8 mouse cellular contexts compared by ENCODE assay signal in genomic region chr3:57847760-57848185, GRCm38 (mm10). TPM values are rescaled to one million over a fixed set of nuclear protein-coding genes. Genes with fewer than 3 reads are reported as not detected.
DNase-seq lines count a peak whose midpoint lies in the region; ATAC-seq lines count a peak whose summit lies in the region.

Gene Pfn2 (minus strand): TSS chr3:57848079.

- peaks cover 10% of the 10 kb centered on the region for H3K4me1 ChIP-seq in intestine, embryonic 14.5 days (replicated peaks; ENCODE audit: control insufficient read depth, insufficient read depth, low read length)
- H3K4me1 ChIP-seq in midbrain, embryonic 10.5 days, result peaks cover 25% of the 10 kb centered on the region

- H3K9ac ChIP-seq in intestine, embryonic 14.5 days (ENCODE audit: low read length), result peak within 1 kb of the TSS; percentile 83

- DNase-seq in adrenal gland, adult (ENCODE audit: inconsistent age in 2 of 2, low spot score in 1 of 2), result peak; percentile 79 to 90
- DNase-seq in embryo, embryonic 10 days (ENCODE audit: low spot score), result peak; percentile 93
- peak; percentile 37 to 64 for DNase-seq in gastrocnemius, postnatal 36 days
- DNase-seq in intestine, embryonic 14.5 days (ENCODE audit: low spot score), result peak; percentile 91
- DNase-seq in left cerebral cortex, postnatal 36 days (ENCODE audit: low spot score in 2 of 2), result peak; percentile 82 to 86
- peak; percentile 90 for DNase-seq in midbrain, embryonic 10.5 days (ENCODE audit: low spot score)
- DNase-seq in skeletal muscle tissue, adult 2 months (ENCODE audit: low read depth, low spot score), result peak; percentile 59
- no peak for DNase-seq in adipocyte (ENCODE audit: low spot score)

- peaks cover 17% of the 10 kb centered on the region for H3K36me3 ChIP-seq in intestine, embryonic 14.5 days (ENCODE audit: control insufficient read depth, insufficient read depth, low read length)
- H3K36me3 ChIP-seq in midbrain, embryonic 10.5 days, result peaks cover 22% of the 10 kb centered on the region

- H3K4me3 ChIP-seq in intestine, embryonic 14.5 days (ENCODE audit: low read depth, low read length), result peak within 1 kb of the TSS; percentile 67
- peak within 1 kb of the TSS; percentile 91 for H3K4me3 ChIP-seq in midbrain, embryonic 10.5 days

- H3K4me2 ChIP-seq in intestine, embryonic 14.5 days (ENCODE audit: low read length), result peak within 1 kb of the TSS; percentile 67

- peak; percentile 85 for ATAC-seq in intestine, embryonic 14.5 days (replicated peaks; ENCODE audit: low FRiP score, low TSS enrichment, low read depth)

- WGBS in intestine, embryonic 14.5 days, result under 1% methylated on average over 35 of the region's 52 CpGs
- WGBS in midbrain, embryonic 10.5 days, result 1% methylated on average over 50 of the region's 52 CpGs

- peak within 1 kb of the TSS; percentile 88 for H3K27ac ChIP-seq in intestine, embryonic 14.5 days (ENCODE audit: low read depth)
- peak within 1 kb of the TSS; percentile 99 for H3K27ac ChIP-seq in midbrain, embryonic 10.5 days (replicated peaks)

- H3K27me3 ChIP-seq in intestine, embryonic 14.5 days (replicated peaks; ENCODE audit: control insufficient read depth, insufficient read depth, low read length), result no peaks in the 10 kb centered on the region
- no peaks in the 10 kb centered on the region for H3K27me3 ChIP-seq in midbrain, embryonic 10.5 days (ENCODE audit: low read depth, poor library complexity, severe bottlenecking)

- intact Hi-C loops in gastrocnemius, postnatal 36 days (cut with DNase I), result loop anchor here (2.0 kb wide), 2 partner anchors 103 to 129 kb away; no protein-coding TSS in a partner anchor
- intact Hi-C loops in left cerebral cortex, postnatal 36 days (cut with DNase I), result loop anchor here (5.0 to 10.0 kb wide), 4 partner anchors 65 to 1157 kb away; partner anchors contain the start of gene Med12l

- 0 out of 2 replicates have a peak, but pooled peaks cover 2% of the 10 kb centered on the region for H3K9me3 ChIP-seq in intestine, embryonic 14.5 days (ENCODE audit: control insufficient read depth, low read length)
- H3K9me3 ChIP-seq in midbrain, embryonic 10.5 days (replicated peaks), result no peaks in the 10 kb centered on the region

RNA-seq across cellular contexts. Expression of gene Pfn2, which starts in this region (rescaled TPM):
- total RNA-seq in gastrocnemius, postnatal 36 days (2021), result 100 to 1,000 TPM; 137 to 161 TPM
- 112 and 124 TPM in 2 replicates for polyA plus RNA-seq in intestine, embryonic 14.5 days (2014; fragmentation: Nextera tagmentation; extraction: Ambion mirVana)
- total RNA-seq in left cerebral cortex, postnatal 36 days (2021), result 100 to 1,000 TPM; 472 to 521 TPM
- polyA plus RNA-seq in midbrain, embryonic 10.5 days (2016; fragmentation: Nextera tagmentation; extraction: Ambion mirVana), result 183 and 229 TPM in 2 replicates
